Mouse (Mus musculus): ENCODE results near the gene Tnni1. TPM values are rescaled to one million over a fixed set of nuclear protein-coding genes. Genes with fewer than 3 reads are reported as not detected.

The Tnni1 gene
- polyA plus RNA-seq, 1 experiment from 2014 or later = 28.9 TPM

GRCm38 (mm10) chr1:135852044-135852756, 73.0 kb downstream of the Tnni1 start:
- 47% methylated on average over 13 of the region's 13 CpGs for WGBS
- Histone ChIP-seq H3K4me2 (no peak overlapping the region), H3K4me1 (peaks cover 11% of the 10 kb centered on the region), H3K4me3 (no peak overlapping the region), H3K36me3 (no peaks in the 10 kb centered on the region), H3K27me3 (no peaks in the 10 kb centered on the region), H3K27ac (no peak overlapping the region), H3K9ac (no peak overlapping the region), H3K9me3 (no peaks in the 10 kb centered on the region)
- ATAC-seq (ENCODE audit: insufficient number of reproducible peaks, insufficient read depth, low FRiP score, low TSS enrichment, low read depth) = no peak

GRCm38 (mm10) chr1:135853200-135853599, 74.0 kb downstream of the Tnni1 start:
- no peak overlapping the region for H3K9ac ChIP-seq
- 79% methylated on average over 4 of the region's 4 CpGs for WGBS

GRCm38 (mm10) chr1:135854591-135855343, 75.5 kb downstream of the Tnni1 start:
- Histone ChIP-seq H3K27ac (no peak overlapping the region), H3K4me2 (no peak overlapping the region), H3K4me1 (peaks cover 11% of the 10 kb centered on the region), H3K36me3 (no peaks in the 10 kb centered on the region), H3K4me3 (no peak overlapping the region), H3K27me3 (no peaks in the 10 kb centered on the region), H3K9ac (no peak overlapping the region), H3K9me3 (no peaks in the 10 kb centered on the region)
- 83% methylated on average over 6 of the region's 6 CpGs for WGBS
- no peak for ATAC-seq (ENCODE audit: insufficient number of reproducible peaks, insufficient read depth, low FRiP score, low TSS enrichment, low read depth)

More at GRCm38 (mm10) chr1:135853200-135853599, 74.0 kb downstream of the Tnni1 start:
- no peaks in the 10 kb centered on the region for H3K9me3 ChIP-seq
- H3K4me3 ChIP-seq = no peak overlapping the region
- H3K4me1 ChIP-seq = peaks cover 11% of the 10 kb centered on the region
- H3K27ac ChIP-seq = no peak overlapping the region
- H3K36me3 ChIP-seq = no peaks in the 10 kb centered on the region
- ATAC-seq (ENCODE audit: insufficient number of reproducible peaks, insufficient read depth, low FRiP score, low TSS enrichment, low read depth) = no peak
- H3K27me3 ChIP-seq = no peaks in the 10 kb centered on the region
- H3K4me2 ChIP-seq = no peak overlapping the region

- WGBS = 88% methylated on average over 1 of the region's 1 CpGs
- Histone ChIP-seq H3K36me3 (no peaks in the 10 kb centered on the region), H3K27ac (no peak overlapping the region), H3K27me3 (no peaks in the 10 kb centered on the region), H3K9me3 (no peaks in the 10 kb centered on the region), H3K4me2 (no peak overlapping the region), H3K4me3 (no peak overlapping the region), H3K4me1 (peaks cover 11% of the 10 kb centered on the region), H3K9ac (no peak overlapping the region)
- ATAC-seq (ENCODE audit: insufficient number of reproducible peaks, insufficient read depth, low FRiP score, low TSS enrichment, low read depth) = no peak
Measured at GRCm38 (mm10) chr1:135855344-135855687, 76.1 kb downstream of the Tnni1 start.

- Histone ChIP-seq H3K9ac (no peak overlapping the region), H3K36me3 (no peaks in the 10 kb centered on the region), H3K27ac (no peak overlapping the region), H3K4me3 (no peak overlapping the region), H3K27me3 (no peaks in the 10 kb centered on the region), H3K9me3 (no peaks in the 10 kb centered on the region), H3K4me2 (no peak overlapping the region), H3K4me1 (peaks cover 11% of the 10 kb centered on the region)
- no peak for ATAC-seq (ENCODE audit: insufficient number of reproducible peaks, insufficient read depth, low FRiP score, low TSS enrichment, low read depth)
- WGBS = 57% methylated on average over 4 of the region's 4 CpGs
Measured at GRCm38 (mm10) chr1:135856070-135856469, 76.8 kb downstream of the Tnni1 start.

GRCm38 (mm10) chr1:135857137-135857775, 78.0 kb downstream of the Tnni1 start:
- Histone ChIP-seq H3K27me3 (no peaks in the 10 kb centered on the region), H3K4me3 (no peak overlapping the region), H3K4me1 (peaks cover 4% of the 10 kb centered on the region; the same call in 1 of the 2 replicates), H3K4me2 (no peak overlapping the region), H3K9ac (no peak overlapping the region), H3K9me3 (no peaks in the 10 kb centered on the region), H3K36me3 (no peaks in the 10 kb centered on the region), H3K27ac (no peak overlapping the region)
- ATAC-seq (ENCODE audit: insufficient number of reproducible peaks, insufficient read depth, low FRiP score, low TSS enrichment, low read depth) = no peak
- WGBS = 57% methylated on average over 11 of the region's 11 CpGs

GRCm38 (mm10) chr1:135858533-135858932, 79.3 kb downstream of the Tnni1 start:
- no peaks in the 10 kb centered on the region for H3K4me1 ChIP-seq
- no peak for ATAC-seq (ENCODE audit: insufficient number of reproducible peaks, insufficient read depth, low FRiP score, low TSS enrichment, low read depth)
- H3K27ac ChIP-seq = no peak overlapping the region
- no peaks in the 10 kb centered on the region for H3K36me3 ChIP-seq
- no peak overlapping the region for H3K4me2 ChIP-seq
- no peak overlapping the region for H3K9ac ChIP-seq
- H3K4me3 ChIP-seq = no peak overlapping the region
- H3K27me3 ChIP-seq = no peaks in the 10 kb centered on the region
- H3K9me3 ChIP-seq = no peaks in the 10 kb centered on the region
- 92% methylated on average over 7 of the region's 7 CpGs for WGBS

Other genes with a start within 250 kb of the Tnni1 start
- 11.6 and 12.9 TPM in 2 replicates for gene Nav1, start 172.1 kb upstream of the Tnni1 start, polyA plus RNA-seq (2015; fragmentation: Nextera tagmentation; extraction: Ambion mirVana)
- gene Csrp1, start 59.4 kb upstream of the Tnni1 start, polyA plus RNA-seq (2015; fragmentation: Nextera tagmentation; extraction: Ambion mirVana) = 77.0 and 79.3 TPM in 2 replicates
- 78.0 and 85.6 TPM in 2 replicates for gene Phlda3, start 13.3 kb upstream of the Tnni1 start, polyA plus RNA-seq (2015; fragmentation: Nextera tagmentation; extraction: Ambion mirVana)
- gene Lad1, start 39.2 kb downstream of the Tnni1 start, polyA plus RNA-seq (2015; fragmentation: Nextera tagmentation; extraction: Ambion mirVana) = 13.2 and 13.6 TPM in 2 replicates
- 12.2 and 38.0 TPM in 2 replicates for gene Tnnt2, start 56.9 kb downstream of the Tnni1 start, polyA plus RNA-seq (2015; fragmentation: Nextera tagmentation; extraction: Ambion mirVana)
- 12.4 and 14.7 TPM in 2 replicates for gene Pkp1, start 139.8 kb downstream of the Tnni1 start, polyA plus RNA-seq (2015; fragmentation: Nextera tagmentation; extraction: Ambion mirVana)
- gene Igfn1, start 226.9 kb downstream of the Tnni1 start, polyA plus RNA-seq (2015; fragmentation: Nextera tagmentation; extraction: Ambion mirVana) = 0.06 TPM in 1 of 2 replicates, not detected in the other
- gene Tmem9, start 228.7 kb downstream of the Tnni1 start, polyA plus RNA-seq (2015; fragmentation: Nextera tagmentation; extraction: Ambion mirVana) = 155 and 171 TPM in 2 replicates